Mouse (Mus musculus): ENCODE results near the gene Lnpep.
"Not testable (repeated sequence)": the region's sequence is repeated elsewhere in the genome, so short reads cannot be mapped to it uniquely, and the experiment has no call there.

Gene Lnpep

GRCm38 (mm10) chr17:17624957-17625586 lies at the start of gene Lnpep:
TSS of gene Lnpep (minus strand) at chr17:17625050.
- DNase-seq (ENCODE audit: low spot score in 2 of 2): peak; percentile 90 to 93

- no peak for DNase-seq (ENCODE audit: low spot score in 2 of 2)
These were observed 31.0 kb upstream of the Lnpep start for GRCm38 (mm10) chr17:17655829-17656176.

- DNase-seq (ENCODE audit: low spot score in 2 of 2): no peak
These were observed 30.4 kb upstream of the Lnpep start for GRCm38 (mm10) chr17:17654997-17655828.

GRCm38 (mm10) chr17:17652570-17652969 lies 27.7 kb upstream of the Lnpep start:
- no peak for DNase-seq (ENCODE audit: low spot score in 2 of 2)

GRCm38 (mm10) chr17:17645738-17646137 lies 20.9 kb upstream of the Lnpep start:
- DNase-seq (ENCODE audit: low spot score in 2 of 2): peak; percentile 25 to 71

- DNase-seq (ENCODE audit: low spot score in 2 of 2): no peak
These were observed 12.5 kb upstream of the Lnpep start for GRCm38 (mm10) chr17:17637387-17637786.

GRCm38 (mm10) chr17:17636147-17636546 lies 11.3 kb upstream of the Lnpep start:
- no peak for DNase-seq (ENCODE audit: low spot score in 2 of 2)

GRCm38 (mm10) chr17:17634033-17634432 lies 9.2 kb upstream of the Lnpep start:
- no peak for DNase-seq (ENCODE audit: low spot score in 2 of 2)

GRCm38 (mm10) chr17:17631985-17632384 lies 7.1 kb upstream of the Lnpep start:
- DNase-seq (ENCODE audit: low spot score in 2 of 2): no peak

- DNase-seq (ENCODE audit: low spot score in 2 of 2): not testable (repeated sequence)
These were observed 3.5 kb upstream of the Lnpep start for GRCm38 (mm10) chr17:17628237-17628879.

GRCm38 (mm10) chr17:17627558-17627957 lies 2.7 kb upstream of the Lnpep start:
- no peak for DNase-seq (ENCODE audit: low spot score in 2 of 2)

GRCm38 (mm10) chr17:17625887-17626679 lies 1.2 kb upstream of the Lnpep start:
- no peak for DNase-seq (ENCODE audit: low spot score in 2 of 2)

- peak; percentile 95 for DNase-seq (ENCODE audit: low spot score in 2 of 2)
These were observed 361 bp downstream of the Lnpep start for GRCm38 (mm10) chr17:17624421-17624956.

- peak; percentile 75 to 87 for DNase-seq (ENCODE audit: low spot score in 2 of 2)
These were observed 895 bp downstream of the Lnpep start for GRCm38 (mm10) chr17:17623890-17624420.

GRCm38 (mm10) chr17:17623221-17623889 lies 1.5 kb downstream of the Lnpep start:
- no peak for DNase-seq (ENCODE audit: low spot score in 2 of 2)

GRCm38 (mm10) chr17:17622576-17622975 lies 2.3 kb downstream of the Lnpep start:
- DNase-seq (ENCODE audit: low spot score in 2 of 2): no peak

GRCm38 (mm10) chr17:17621586-17621985 lies 3.3 kb downstream of the Lnpep start:
- no peak for DNase-seq (ENCODE audit: low spot score in 2 of 2)

- no peak for DNase-seq (ENCODE audit: low spot score in 2 of 2)
These were observed 6.4 kb downstream of the Lnpep start for GRCm38 (mm10) chr17:17618463-17618862.

GRCm38 (mm10) chr17:17617440-17618204 lies 7.2 kb downstream of the Lnpep start:
- DNase-seq (ENCODE audit: low spot score in 2 of 2): no peak

GRCm38 (mm10) chr17:17612336-17612735 lies 12.5 kb downstream of the Lnpep start:
- DNase-seq (ENCODE audit: low spot score in 2 of 2): no peak

All from spleen, postnatal 4 days (tissue).